Mouse (Mus musculus): ENCODE results near the gene Ece2. TPM values are rescaled to one million over a fixed set of nuclear protein-coding genes. Genes with fewer than 3 reads are reported as not detected.

The Ece2 gene
- polyA plus RNA-seq (2012; rRNA removed; ENCODE audit: low replicate concordance): 0.19 TPM in 1 of 2 replicates, not detected in the other

GRCm38 (mm10) chr16:20629731-20630634, at the start of gene Ece2:
Gene Ece2, plus strand, starts transcription at chr16:20629828.

DNA sequence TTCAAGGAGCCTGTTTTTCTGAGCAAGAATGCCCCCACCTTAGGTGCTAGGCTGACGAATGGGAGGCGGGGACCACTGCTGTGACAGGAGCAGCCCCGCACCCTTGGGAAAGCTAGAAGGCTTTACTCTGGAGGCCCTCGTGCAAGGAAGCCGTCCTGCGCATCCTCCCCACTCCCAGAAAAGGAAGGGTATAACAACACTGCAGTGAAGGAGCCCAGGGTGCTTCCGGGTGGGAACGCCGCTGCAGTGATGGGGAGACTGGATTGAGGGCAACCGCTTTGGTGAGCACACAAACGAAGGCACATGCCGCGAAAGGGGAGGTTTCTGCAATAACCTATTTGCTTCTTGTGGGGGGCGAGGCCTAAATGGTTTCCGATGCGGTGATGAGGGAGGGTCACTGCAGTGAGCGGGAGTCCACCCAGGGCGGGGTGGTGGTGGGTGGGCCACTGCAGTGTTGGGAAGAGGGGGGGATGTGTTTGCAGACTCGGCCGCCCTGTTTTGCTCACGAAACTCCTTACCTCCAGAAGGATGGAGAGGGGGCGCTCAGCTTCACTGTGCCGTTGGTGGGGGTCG, 40.2 kb upstream of the Ece2 start, which contains the start of gene Vwa5b2:
TSS of gene Vwa5b2 (plus strand) at position 106 of the 573 bp plus-strand sequence.

GRCm38 (mm10) chr16:20611357-20612227, 18.0 kb upstream of the Ece2 start, which contains the start of the genes Eef1akmt4, Gm49333 and Alg3:
Gene Eef1akmt4, plus strand, starts transcription at chr16:20611593.
Gene Gm49333, plus strand, starts transcription at chr16:20611610.
Gene Alg3, minus strand, starts transcription at chr16:20611735.

DNA sequence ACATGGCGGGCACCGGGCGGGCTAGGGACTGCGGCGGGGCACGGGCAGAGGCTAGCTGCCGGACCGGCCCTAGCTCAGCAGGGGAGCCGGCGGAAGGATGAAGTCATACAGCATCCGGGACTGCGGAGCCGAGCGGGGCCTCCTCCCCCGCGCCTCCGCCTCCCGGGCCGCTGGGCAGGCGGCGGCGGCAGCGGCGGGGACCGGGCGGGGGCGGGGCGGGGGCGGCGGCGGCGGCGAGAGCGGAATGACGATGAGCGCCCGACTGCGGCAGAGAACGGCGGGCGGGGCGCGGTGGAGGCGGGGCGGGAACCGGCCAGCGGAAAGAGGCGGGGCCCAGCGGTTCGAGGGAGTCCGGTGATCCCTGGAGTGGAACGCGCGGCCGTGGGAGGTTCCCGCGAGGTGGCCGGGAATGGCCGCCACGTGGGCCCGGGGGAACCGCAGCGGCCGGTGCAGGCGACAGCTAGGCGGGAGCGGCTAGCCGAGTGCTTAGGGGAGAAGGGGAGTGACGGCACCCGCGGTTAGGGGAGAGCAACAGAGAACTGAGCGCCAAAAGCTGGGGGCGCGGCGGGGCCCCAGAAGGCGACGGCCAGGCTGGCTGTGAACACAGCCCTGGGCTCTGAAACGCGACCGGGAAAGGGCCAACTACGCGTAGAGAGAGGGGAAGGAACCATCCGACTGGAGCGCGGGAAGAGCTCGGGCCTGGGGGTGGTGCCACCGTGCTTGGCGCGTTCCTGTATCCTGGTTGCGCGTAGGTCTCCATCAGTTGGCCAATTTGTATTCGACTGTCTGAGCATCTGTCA, 8.2 kb upstream of the Ece2 start, which contains the start of gene Camk2n2:
TSS of gene Camk2n2 (minus strand) at position 97 of the 800 bp plus-strand sequence.

GRCm38 (mm10) chr16:20651076-20651946, 21.7 kb downstream of the Ece2 start, which contains the start of gene Psmd2:
Gene Psmd2, plus strand, starts transcription at chr16:20651652.

DNA sequence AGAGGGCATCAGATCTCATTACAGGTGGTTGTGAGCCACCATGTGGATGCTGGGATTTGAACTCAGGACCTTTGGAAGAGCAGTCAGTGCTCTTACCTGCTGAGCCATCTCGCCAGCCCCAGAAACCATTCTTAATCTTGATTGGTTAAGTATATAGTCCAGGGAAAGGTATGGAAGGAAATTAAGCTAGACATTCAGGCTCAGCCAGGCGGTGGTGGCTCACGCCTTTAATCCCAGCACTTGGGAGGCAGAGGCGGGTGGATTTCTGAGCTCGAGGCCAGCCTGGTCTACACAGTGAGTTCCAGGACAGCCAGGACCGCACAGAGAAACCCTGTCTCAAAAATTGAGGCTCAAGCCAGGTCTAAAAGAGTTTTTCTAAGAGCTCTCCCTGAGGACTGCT, 38.4 kb downstream of the Ece2 start, which contains the start of gene Eif4g1:
TSS of gene Eif4g1 (plus strand) at position 301 of the 400 bp plus-strand sequence.

GRCm38 (mm10) chr16:20693111-20693701, 63.6 kb downstream of the Ece2 start, which contains the start of gene Fam131a:
Gene Fam131a, plus strand, starts transcription at chr16:20693241.

Other genes with a start within 250 kb of the Ece2 start
- gene Abcc5, start 203.4 kb upstream of the Ece2 start, polyA plus RNA-seq (2012; rRNA removed; ENCODE audit: low replicate concordance): 12.5 and 18.1 TPM in 2 replicates
- gene Eif2b5, start 131.0 kb upstream of the Ece2 start, polyA plus RNA-seq (2012; rRNA removed; ENCODE audit: low replicate concordance): 11.1 and 14.5 TPM in 2 replicates
- 32.7 and 44.7 TPM in 2 replicates for gene Dvl3, start 112.8 kb upstream of the Ece2 start, polyA plus RNA-seq (2012; rRNA removed; ENCODE audit: low replicate concordance)
- gene Ap2m1, start 94.3 kb upstream of the Ece2 start, polyA plus RNA-seq (2012; rRNA removed; ENCODE audit: low replicate concordance): 358 and 481 TPM in 2 replicates
- gene Abcf3, start 81.3 kb upstream of the Ece2 start, polyA plus RNA-seq (2012; rRNA removed; ENCODE audit: low replicate concordance): 16.3 and 29.3 TPM in 2 replicates
- gene Vwa5b2, start 40.4 kb upstream of the Ece2 start, polyA plus RNA-seq (2012; rRNA removed; ENCODE audit: low replicate concordance): 5.8 and 15.6 TPM in 2 replicates
- gene Eef1akmt4, start 18.2 kb upstream of the Ece2 start, polyA plus RNA-seq (2012; rRNA removed; ENCODE audit: low replicate concordance): 6.3 and 11.3 TPM in 2 replicates
- 0.15 and 0.30 TPM in 2 replicates for gene Gm49333, start 18.2 kb upstream of the Ece2 start, polyA plus RNA-seq (2012; rRNA removed; ENCODE audit: low replicate concordance)
- 21.4 and 23.3 TPM in 2 replicates for gene Alg3, start 18.1 kb upstream of the Ece2 start, polyA plus RNA-seq (2012; rRNA removed; ENCODE audit: low replicate concordance)
- 5.2 and 5.7 TPM in 2 replicates for gene Camk2n2, start 8.5 kb upstream of the Ece2 start, polyA plus RNA-seq (2012; rRNA removed; ENCODE audit: low replicate concordance)
- gene Psmd2, start 21.8 kb downstream of the Ece2 start, polyA plus RNA-seq (2012; rRNA removed; ENCODE audit: low replicate concordance): 22.5 and 32.8 TPM in 2 replicates
- 261 and 397 TPM in 2 replicates for gene Eif4g1, start 38.5 kb downstream of the Ece2 start, polyA plus RNA-seq (2012; rRNA removed; ENCODE audit: low replicate concordance)
- 3.0 and 6.5 TPM in 2 replicates for gene Fam131a, start 63.4 kb downstream of the Ece2 start, polyA plus RNA-seq (2012; rRNA removed; ENCODE audit: low replicate concordance)
- gene Polr2h, start 87.8 kb downstream of the Ece2 start, polyA plus RNA-seq (2012; rRNA removed; ENCODE audit: low replicate concordance): 6.8 and 8.2 TPM in 2 replicates
- gene Clcn2, start 87.9 kb downstream of the Ece2 start, polyA plus RNA-seq (2012; rRNA removed; ENCODE audit: low replicate concordance): 142 and 219 TPM in 2 replicates
- gene Chrd, start 103.3 kb downstream of the Ece2 start, polyA plus RNA-seq (2012; rRNA removed; ENCODE audit: low replicate concordance): 2.1 and 4.5 TPM in 2 replicates
- 4.2 and 6.7 TPM in 2 replicates for gene Thpo, start 104.7 kb downstream of the Ece2 start, polyA plus RNA-seq (2012; rRNA removed; ENCODE audit: low replicate concordance)